Mouse (Mus musculus): ENCODE data around the gene Cenpf. TPM values are rescaled to one million over a fixed set of nuclear protein-coding genes. Genes with fewer than 3 reads are reported as not detected.

Cenpf gene
- 11.9 and 20.0 TPM in 2 replicates for polyA plus RNA-seq (2015; fragmentation: Nextera tagmentation; extraction: Ambion mirVana)

DNA sequence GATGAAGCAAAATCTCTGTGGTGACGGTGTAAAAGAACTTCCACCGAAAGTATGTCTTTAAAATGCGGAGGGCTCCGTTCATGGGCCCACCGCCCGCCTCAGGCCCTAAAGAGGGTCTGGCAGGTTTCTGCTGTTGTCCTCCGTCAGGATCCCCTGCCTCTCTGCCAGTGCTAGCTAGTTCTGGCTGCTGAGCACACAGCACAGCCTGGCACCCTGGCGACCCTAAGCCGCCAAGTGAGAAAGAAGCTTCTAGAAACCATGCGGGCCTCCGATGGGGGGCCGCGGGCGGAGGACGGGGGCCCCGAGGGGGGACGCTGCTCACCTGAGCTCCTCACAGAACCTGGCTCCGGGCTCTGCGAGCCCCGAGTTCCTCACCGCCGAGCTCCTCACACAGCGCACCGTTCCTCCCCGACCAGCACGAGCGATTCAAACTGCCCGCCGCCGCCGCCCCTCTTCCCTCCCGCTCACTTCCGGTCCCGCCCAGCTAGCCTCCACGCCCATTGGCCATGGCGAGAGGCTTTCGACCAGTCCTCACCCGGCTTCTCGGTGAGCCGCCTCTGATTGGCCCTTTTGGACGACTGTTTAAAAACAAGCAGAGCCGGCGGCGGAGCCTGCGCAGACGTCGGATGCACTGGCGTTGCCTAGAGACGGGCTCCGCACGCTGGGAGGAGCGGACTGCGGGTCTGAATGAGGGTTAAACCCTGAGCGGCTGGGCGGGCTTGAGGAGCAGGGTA is at the start of gene Cenpf:
Gene Cenpf, minus strand, starts transcription at position 433 of the 734 bp plus-strand sequence.

GRCm38 (mm10) chr1:189727884-189728783 is 40.2 kb upstream of the Cenpf start, which contains the start of gene Ptpn14:
Ptpn14 (plus strand) TSS chr1:189728268.

Other genes starting within 250 kb of the Cenpf start
- gene Ptpn14, start 40.2 kb upstream of the Cenpf start, polyA plus RNA-seq (2015; fragmentation: Nextera tagmentation; extraction: Ambion mirVana): 5.6 and 7.1 TPM in 2 replicates
- gene Smyd2, start 234.3 kb upstream of the Cenpf start, polyA plus RNA-seq (2015; fragmentation: Nextera tagmentation; extraction: Ambion mirVana): 68.1 and 70.5 TPM in 2 replicates

All from urinary bladder, postnatal 0 days (tissue).